Mouse (Mus musculus) brain, adult 2 months (tissue): ENCODE results near the gene Oaz2.
"Not testable (repeated sequence)": the region's sequence is repeated elsewhere in the genome, so short reads cannot be mapped to it uniquely, and the experiment has no call there.

Source experiments
- DNase-seq: peaks from one replicate; pipeline ENCODE4 v3.0.0; 2011; ENCODE audit warnings: low read depth, low spot score

The Oaz2 gene

DNA sequence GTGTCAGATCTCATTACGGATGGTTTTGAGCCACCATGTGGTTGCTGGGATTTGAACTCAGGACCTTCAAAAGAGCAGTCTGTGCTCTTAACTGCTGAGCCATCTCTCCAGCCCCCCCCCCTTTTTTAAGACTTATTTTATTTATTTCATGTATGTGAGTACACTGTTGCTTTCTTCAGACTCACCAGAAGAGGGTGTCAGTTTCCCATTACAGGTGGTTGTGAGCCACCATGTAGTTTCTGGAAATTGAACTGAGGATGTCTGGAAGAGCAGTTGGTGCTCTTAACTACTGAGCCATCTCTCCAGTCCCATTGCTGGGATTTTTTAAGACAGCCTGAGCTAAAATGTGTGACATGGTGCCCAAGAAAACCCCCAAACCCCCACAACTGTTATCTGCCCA is 15.8 kb upstream of the Oaz2 start:
- peak; percentile 21 for DNase-seq

DNA sequence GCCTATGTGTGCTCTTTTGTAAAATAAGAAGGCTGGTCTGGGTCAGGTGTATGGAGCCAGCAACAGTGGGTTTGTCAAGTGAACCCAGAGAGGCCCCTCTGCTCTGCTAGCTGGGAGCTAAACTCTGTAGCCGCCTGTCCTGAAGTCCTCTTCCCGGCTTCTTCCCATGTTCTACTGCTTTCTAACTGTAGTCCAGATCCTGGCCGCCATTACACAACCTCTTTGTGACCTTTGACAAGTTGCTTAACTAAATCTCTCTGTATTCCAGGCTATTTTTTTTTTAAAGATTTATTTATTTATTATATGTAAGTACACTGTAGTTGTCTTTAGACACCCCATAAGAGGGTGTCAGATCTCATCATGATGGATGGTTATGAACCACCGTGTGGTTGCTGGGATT is 14.1 kb upstream of the Oaz2 start:
- no peak for DNase-seq

- DNase-seq: no peak
Observed at GRCm38 (mm10) chr9:65654700-65655237, 13.0 kb upstream of the Oaz2 start.

DNA sequence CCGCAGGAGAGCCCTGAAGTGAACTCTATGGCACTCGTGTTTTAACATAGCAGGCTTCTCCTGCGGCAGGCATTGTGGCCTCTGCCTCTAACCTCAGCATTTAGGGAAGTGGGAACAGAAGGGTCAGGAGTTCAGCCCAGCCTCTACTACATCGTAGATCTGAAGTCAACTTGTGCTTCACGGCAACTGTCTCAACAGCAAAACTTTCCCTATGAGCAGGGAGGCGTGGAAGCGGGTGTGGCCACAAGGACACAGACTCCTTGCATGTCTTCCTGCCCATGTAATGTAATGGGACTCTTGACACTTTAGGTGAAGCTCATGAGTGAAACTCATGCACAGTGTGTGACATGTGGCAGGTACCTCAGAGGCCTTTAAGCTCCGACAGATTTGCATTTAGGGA is 12.3 kb upstream of the Oaz2 start:
- no peak for DNase-seq

GRCm38 (mm10) chr9:65657218-65657617 is 10.6 kb upstream of the Oaz2 start:
- no peak for DNase-seq

DNA sequence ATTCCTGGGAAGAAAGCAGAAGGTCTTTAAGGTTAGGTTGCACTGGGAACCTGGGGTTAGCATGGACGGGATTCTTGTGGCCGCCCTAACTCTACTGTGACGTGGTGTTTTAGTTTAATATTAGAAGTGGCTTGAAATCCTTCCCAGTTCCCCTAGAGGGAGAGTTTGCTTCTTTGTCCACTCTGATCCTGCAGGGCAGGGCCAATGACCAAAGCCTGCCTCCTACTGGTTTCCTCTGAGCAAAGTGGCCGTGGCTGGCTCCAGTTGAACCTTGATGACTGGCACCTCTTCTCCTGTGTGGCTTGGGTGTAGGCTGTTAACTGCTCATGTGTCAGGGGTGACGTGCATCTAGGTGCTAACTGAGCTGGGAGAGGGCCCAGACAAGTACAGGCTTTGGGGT is 6.8 kb upstream of the Oaz2 start:
- no peak for DNase-seq

DNA sequence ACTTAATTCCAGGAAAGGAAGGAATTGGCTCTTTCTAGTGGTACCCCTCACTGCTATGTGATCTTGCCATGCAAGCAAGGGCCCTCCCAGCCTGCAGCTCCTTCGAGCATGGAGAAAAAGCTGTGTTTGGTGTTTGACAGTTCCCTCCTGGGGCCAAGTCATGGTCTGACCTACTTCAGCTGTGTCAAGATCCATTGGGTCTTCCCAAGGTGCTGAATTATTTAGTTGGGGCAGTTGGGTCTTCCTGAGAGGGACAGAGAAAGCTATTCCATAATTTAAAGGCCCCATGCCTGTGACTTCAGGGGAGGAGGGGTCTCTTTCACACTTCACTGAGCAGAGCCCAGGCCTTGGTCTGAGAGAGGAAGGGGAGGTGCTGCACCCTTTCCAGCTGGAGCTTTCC is 6.3 kb upstream of the Oaz2 start:
- DNase-seq: no peak

DNA sequence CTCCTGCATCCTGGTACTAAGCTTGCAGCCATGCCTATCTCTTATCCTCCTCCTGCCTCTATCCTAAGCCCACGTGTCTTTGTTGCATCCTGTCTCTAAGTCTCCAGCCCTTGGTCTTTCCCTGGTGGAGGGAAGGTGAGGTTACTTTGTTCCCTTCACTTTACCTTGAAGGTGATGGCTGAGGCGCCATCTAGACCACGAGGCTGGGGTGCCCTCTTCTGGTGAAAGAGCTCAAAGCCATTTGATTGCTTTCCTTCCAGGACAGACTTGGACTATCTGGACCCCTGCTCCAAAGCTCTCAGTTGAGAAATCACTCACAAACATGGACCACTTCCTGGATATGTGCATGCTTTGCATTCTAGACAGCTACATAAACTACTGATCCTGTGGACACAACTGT is 3.6 kb upstream of the Oaz2 start:
- DNase-seq: peak; percentile 65

DNA sequence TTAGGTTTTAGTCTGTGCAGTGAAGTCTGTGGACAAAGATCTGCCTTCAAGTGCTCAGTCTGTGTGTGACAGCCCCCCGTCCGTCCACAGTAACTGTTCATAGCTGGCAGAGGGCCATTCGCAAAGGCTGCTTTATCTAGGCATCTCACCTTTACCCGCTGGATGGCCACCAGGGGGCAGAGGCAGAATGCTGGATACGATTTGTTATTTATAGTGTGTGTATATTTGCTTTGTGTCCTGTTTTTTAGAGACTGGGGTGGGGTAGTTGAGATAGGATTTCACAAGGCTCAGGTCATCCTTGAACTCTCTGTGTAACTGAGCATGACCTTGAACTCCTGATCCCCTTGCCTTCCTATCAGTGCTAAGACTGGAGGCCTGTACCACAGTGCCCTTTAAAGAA is 1.8 kb upstream of the Oaz2 start:
- peak; percentile 59 for DNase-seq

DNA sequence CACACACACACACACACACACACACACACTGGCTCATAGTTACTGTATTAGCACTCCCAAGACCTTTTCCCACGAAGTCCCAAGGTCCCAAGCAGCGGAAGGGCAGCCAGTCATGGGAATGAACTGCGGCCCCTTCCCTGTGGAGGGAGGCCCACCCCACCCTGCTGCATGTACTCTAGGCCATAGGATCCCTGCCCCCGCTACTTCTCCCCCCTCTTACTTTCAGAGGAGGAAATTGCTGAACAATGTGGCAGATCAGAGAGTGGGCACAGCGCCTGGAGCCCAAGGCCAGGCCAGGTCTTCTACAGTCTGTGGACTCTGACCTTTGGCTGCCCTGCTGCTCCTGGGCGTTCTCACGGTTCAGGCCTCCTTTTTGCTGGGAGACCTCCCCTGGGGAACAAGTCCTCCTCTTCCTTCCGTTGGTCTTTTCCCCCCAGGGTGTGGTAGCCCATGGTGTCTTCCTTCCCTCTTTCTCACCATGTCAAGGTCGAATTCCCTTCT is 3.7 kb downstream of the Oaz2 start:
- DNase-seq: no peak

DNA sequence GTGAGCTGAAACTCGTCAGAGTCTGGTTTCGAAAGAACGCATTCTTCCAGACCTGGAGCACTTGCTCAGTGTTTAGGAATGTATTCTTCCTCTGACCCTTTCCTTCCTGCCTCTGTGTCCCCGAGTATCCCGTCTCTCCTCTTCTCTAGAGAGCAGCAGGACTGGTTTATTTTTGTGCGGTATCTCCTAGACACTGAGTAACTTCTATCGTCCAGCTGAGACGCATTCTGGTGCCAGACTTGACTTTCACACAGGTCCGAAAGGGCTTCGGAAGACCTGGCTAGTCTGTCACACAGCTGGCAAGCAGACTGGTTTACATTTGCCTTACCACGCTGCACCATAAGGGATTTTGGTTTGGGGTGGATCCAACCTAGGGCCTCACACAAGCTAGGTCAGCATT is 5.2 kb downstream of the Oaz2 start:
- DNase-seq: no peak

DNA sequence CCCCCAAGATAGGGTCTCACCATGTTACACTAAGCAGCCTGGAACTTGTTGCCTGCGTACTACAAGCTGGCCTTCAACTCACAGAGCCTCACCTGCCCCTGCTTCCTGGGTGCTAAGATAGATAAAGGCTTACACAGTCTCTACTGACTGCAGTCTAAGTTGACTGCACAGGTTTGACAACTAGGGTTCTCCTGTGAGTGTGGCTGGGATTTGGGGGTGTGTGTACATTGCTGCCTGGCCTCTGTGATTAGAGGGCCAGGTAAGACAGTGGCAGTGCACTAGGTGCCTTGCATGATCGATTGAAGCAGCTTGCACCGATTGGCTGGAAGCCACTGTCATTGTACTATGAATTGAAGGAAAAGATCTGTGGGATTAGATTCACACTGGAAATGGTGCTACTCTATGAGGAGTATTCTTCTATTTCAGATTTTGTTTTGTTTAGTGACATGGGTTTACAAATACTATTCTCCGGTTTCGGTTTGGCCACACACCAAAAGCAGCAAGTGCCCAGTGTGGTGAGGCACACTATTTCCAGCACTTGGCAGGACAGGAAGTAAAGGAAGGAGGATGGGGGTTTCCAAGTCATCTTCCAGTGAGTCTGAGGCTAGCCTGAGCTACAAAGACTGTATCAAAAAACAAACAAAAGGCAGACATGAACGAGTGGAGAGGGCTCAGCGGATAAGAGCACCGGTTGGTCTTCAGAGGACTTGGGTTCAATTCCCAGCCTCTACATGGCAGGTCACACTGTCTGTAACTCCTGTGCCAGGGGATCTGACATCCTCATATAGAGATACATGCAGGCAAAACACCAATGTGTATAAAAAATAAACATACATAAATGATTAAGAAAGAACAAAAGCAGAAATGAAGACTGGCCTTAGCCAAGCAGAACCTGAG is 7.9 kb downstream of the Oaz2 start:
- no peak for DNase-seq

DNA sequence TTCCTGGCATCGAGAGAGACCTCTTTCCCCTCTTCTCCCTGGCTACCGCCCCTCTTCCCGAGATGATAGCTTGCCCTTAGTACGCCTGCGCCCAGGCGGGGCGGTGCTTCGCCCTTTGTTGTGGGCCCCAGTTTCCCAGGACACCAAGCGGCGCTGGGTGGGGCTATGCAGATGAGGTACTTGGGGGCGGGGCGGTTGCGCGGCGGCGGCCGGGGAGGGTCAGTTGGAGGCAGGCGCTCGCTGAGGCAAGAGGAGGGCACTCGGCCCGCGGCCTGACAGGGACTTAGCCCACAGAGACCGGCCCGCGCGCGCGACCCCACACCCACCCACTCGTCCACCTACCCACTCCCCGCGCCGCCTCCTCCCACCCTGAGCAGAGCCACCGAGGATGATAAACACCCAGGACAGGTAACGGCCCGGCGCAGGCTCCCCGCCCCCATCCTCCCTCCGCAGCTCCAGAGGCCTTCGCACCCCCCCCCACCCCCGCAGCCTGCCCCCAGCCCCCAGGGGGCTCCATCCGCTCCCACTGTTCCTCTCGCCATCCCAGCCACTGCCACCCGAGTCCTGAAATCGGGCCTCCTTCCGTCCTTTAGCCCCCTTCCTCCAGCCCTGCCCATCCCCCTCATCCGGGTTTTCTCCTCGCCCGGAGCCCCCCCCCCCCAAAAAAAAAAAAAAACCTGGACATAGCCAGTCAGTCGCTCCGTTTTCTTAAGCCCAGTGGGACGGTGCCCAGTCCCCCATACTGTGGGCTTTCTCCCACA is 8.7 kb downstream of the Oaz2 start:
- DNase-seq: peak; percentile 97

DNA sequence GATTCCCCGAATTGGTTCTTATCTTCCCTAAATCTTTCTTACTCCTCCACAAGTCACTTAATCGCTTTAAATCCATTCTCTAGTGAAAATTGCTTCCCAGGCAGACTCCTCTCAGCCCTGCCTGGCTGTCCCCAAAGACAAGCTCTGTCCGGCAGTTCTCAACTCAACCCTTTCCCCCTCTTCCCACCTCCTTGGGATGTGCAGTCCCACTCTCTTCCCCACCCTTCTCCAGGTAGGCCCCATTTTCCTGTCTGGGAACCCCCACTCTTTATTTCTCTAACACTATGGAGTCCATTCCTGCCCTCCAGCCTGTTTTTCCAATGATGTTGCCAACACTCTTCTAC is 9.3 kb downstream of the Oaz2 start:
- DNase-seq: no peak

- peak; percentile 58 for DNase-seq
Observed at GRCm38 (mm10) chr9:65679181-65679761, 11.5 kb downstream of the Oaz2 start.

DNA sequence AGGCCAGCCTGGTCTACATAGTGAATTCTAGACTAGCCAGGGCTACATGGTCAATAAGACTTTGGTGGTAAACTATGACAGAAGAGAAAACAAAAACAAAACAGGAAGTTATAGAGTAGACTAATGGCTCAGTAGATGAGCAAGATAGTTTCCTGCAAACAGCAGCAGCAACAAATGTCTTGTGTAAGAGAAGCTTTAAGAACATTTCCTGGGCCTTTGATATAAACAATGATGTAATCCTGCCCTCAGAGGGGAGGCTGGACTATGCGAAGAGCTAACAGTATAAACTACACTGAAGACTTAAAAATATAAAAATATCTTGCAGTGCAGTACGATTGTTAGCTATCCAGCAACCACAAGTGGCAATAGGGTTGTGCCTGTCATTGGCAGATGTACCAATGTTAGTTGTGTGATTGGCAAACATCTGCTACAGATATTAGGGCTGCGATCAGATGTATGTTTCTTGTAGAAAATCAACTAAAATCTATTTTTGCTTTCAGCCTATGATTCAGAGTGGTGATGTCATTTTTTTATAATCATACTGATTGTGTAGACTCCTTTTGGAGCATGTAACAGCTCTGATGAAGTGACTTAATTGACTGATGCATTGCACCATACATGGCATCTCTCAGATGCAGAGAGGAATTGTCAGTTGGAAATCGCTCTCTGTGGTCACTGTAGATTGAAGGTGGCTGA is 13.3 kb downstream of the Oaz2 start:
- DNase-seq: no peak

DNA sequence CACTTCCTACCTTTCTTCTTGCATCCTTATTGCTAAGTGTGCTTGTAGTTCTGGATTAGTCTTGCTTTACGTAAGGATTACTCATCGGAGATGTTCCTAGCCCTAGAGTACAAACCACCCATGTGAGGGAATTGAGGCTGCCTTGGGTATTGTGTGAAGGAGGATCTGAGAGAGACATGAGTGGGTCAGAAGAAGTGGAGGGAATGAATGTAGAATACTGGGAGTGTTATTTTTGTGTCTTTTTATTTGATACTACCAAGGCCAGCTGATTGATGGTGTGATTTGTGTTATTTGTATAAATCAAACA is 13.8 kb downstream of the Oaz2 start:
- peak; percentile 78 for DNase-seq

DNA sequence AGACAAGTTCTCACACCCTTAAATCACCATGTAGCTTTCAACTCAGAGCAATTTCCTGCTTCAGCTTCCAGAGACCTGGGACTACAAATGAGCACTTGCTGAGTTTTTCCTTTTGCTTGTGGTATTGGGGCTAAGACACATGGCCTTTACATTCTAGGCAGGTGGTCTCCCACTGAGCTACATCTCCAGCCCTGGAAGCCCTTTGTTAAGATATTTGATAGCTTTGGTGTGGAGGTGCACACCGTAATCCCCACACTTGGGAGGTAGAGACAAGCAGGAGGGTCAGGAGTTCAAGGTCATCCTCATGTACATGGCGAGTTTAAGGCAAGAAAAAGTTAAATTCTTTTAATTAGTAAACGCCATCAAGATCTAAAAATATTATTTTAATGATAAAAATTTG is 14.4 kb downstream of the Oaz2 start:
- DNase-seq: no peak

- DNase-seq: peak; percentile 49
Observed at GRCm38 (mm10) chr9:65682994-65683393, 15.2 kb downstream of the Oaz2 start.

DNA sequence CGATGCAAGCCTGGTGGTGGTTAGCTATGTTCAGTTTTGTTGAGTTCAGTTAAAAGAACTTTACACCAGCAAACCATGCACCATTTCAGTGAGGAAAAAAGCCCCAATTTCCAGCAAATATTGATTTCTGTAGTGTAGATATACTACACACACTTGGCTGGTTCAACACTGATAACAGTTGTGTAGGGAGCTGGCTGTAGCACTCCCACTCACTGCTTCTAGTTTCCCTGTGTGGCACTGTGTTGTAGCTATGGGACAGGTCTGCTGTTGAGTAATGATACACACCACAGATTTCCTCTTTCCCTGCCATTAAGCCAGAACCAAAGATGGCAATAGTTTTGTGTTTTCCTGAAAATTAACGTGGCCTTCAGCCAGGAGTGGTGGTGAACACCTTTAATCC is 16.9 kb downstream of the Oaz2 start:
- DNase-seq: no peak

DNA sequence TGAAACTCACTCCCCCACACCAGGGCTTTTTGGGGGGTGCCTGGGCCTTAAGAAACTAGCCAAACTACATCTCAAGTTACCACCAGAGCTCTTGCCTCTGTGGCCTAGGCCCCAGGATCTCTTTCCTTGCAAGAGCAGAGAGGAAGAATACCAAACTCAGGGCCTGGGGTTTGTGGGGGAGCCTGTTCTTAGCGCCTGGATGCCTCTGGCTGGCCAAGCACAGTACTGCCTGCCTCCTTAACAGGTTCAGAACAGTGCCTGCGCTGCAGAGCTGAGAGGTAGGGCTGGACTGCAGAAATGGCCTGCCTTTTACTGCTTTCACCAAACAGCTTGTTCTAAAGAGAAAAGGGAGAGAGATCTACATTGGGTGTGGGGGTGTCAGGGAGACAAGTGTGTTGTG is 22.1 kb downstream of the Oaz2 start:
- DNase-seq: not testable (repeated sequence)

GRCm38 (mm10) chr9:65692466-65692865 is 24.7 kb downstream of the Oaz2 start:
- no peak for DNase-seq
